ENCODE assay signal across 18 mouse cellular contexts in the genomic region with DNA sequence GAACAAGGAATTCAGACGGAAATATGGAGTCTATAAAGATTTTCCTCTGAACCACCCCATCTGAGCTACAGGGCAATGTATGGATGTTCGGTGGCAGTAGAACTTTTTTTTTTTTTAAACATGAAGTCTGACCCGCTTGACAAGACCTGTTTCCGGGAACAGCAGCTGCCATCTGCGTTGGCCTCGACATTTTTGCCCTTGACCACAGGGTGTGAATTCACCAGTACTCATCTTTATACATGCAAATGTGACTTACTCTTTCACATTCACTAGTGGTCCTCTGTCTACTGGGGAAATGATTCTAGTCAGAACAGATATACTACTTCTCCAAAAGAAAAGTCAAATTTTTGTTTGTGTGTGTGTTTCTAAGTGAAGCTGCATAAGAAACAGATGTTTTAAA. TPM values are rescaled to one million over a fixed set of nuclear protein-coding genes. Genes with fewer than 3 reads are reported as not detected.
A peak's percentile ranks its signal among the peaks of the same experiment; 100 is the strongest.
DNase-seq lines count a peak whose midpoint lies in the region; ATAC-seq lines count a peak whose summit lies in the region.
"Had no signal": no experiment of that assay in that cellular context is flagged by ENCODE, and none has a peak within 500 bp of the region (broad histone marks: within the 10 kb centered on the region; RNA-seq: fewer than 3 reads in every experiment).

No protein-coding gene starts in this region.

- no peaks in the 10 kb centered on the region for H3K9me3 ChIP-seq in forebrain, embryonic 11.5 days (ENCODE audit: control insufficient read depth, low read length)
- H3K9me3 ChIP-seq in forebrain, embryonic 10.5 days = no peaks in the 10 kb centered on the region
- H3K9me3 ChIP-seq in forebrain, embryonic 16.5 days (ENCODE audit: control insufficient read depth, low read length) = no peaks in the 10 kb centered on the region
- H3K9me3 ChIP-seq in midbrain, embryonic 12.5 days = no peaks in the 10 kb centered on the region
- no peaks in the 10 kb centered on the region for H3K9me3 ChIP-seq in liver, embryonic 11.5 days (ENCODE audit: control insufficient read depth, low read length)
- H3K9me3 ChIP-seq: liver, embryonic 15.5 days had no signal

- no peak overlapping the region for H3K9ac ChIP-seq in forebrain, embryonic 11.5 days (ENCODE audit: low read length)
- peak overlapping the region; percentile 43 for H3K9ac ChIP-seq in forebrain, embryonic 16.5 days (replicated peaks; ENCODE audit: low read depth, low read length)
- H3K9ac ChIP-seq in midbrain, embryonic 12.5 days (replicated peaks) = no peak overlapping the region
- no peak overlapping the region for H3K9ac ChIP-seq in liver, embryonic 11.5 days (ENCODE audit: low read depth, low read length)
- H3K9ac ChIP-seq: liver, embryonic 15.5 days had no signal

- H3K27ac ChIP-seq in forebrain, embryonic 11.5 days (ENCODE audit: low read depth, low read length) = no peak overlapping the region
- H3K27ac ChIP-seq in forebrain, embryonic 10.5 days = no peak overlapping the region
- H3K27ac ChIP-seq in forebrain, embryonic 16.5 days (ENCODE audit: low read length) = peak overlapping the region; percentile 23; the same call in 1 of the 2 replicates
- H3K27ac ChIP-seq in midbrain, embryonic 12.5 days (replicated peaks) = no peak overlapping the region
- H3K27ac ChIP-seq in liver, embryonic 11.5 days (ENCODE audit: low read depth, low read length) = no peak overlapping the region
- H3K27ac ChIP-seq: liver, embryonic 15.5 days had no signal

- WGBS in forebrain, embryonic 11.5 days = 7% methylated on average over 6 of the region's 6 CpGs
- WGBS in forebrain, embryonic 10.5 days = 10% methylated on average over 6 of the region's 6 CpGs
- WGBS in forebrain, embryonic 16.5 days = 11% methylated on average over 6 of the region's 6 CpGs
- 3% methylated on average over 6 of the region's 6 CpGs for WGBS in midbrain, embryonic 12.5 days
- 19% methylated on average over 6 of the region's 6 CpGs for WGBS in liver, embryonic 11.5 days

- peaks cover 57% of the 10 kb centered on the region for H3K27me3 ChIP-seq in forebrain, embryonic 11.5 days (ENCODE audit: control insufficient read depth, insufficient read depth, low read length)
- H3K27me3 ChIP-seq in forebrain, embryonic 10.5 days (ENCODE audit: poor library complexity, severe bottlenecking) = peaks cover 86% of the 10 kb centered on the region
- no peaks in the 10 kb centered on the region for H3K27me3 ChIP-seq in forebrain, embryonic 16.5 days (replicated peaks; ENCODE audit: control insufficient read depth, insufficient read depth, low read length)
- peaks cover 71% of the 10 kb centered on the region for H3K27me3 ChIP-seq in midbrain, embryonic 12.5 days
- H3K27me3 ChIP-seq in liver, embryonic 11.5 days (replicated peaks; ENCODE audit: control insufficient read depth, insufficient read depth, low read length) = peaks cover 80% of the 10 kb centered on the region

- no peak overlapping the region for H3K4me3 ChIP-seq in forebrain, embryonic 11.5 days (ENCODE audit: low read depth, low read length)
- no peak overlapping the region for H3K4me3 ChIP-seq in forebrain, embryonic 10.5 days
- peak overlapping the region; percentile 91 for H3K4me3 ChIP-seq in forebrain, embryonic 16.5 days (replicated peaks; ENCODE audit: low read length)
- peak overlapping the region; percentile 30 for H3K4me3 ChIP-seq in midbrain, embryonic 12.5 days
- H3K4me3 ChIP-seq in liver, embryonic 11.5 days (ENCODE audit: low read depth, low read length) = no peak overlapping the region
- H3K4me3 ChIP-seq: liver, embryonic 15.5 days had no signal

- H3K4me2 ChIP-seq in forebrain, embryonic 11.5 days (ENCODE audit: low read depth, low read length, severe bottlenecking) = peak overlapping the region; percentile 28; the same call in 1 of the 2 replicates
- H3K4me2 ChIP-seq in forebrain, embryonic 16.5 days (ENCODE audit: low read length) = peak overlapping the region; percentile 64
- peak overlapping the region; percentile 79 for H3K4me2 ChIP-seq in midbrain, embryonic 12.5 days (replicated peaks)
- H3K4me2 ChIP-seq in liver, embryonic 11.5 days = no peak overlapping the region
- H3K4me2 ChIP-seq: liver, embryonic 15.5 days had no signal

- no peak for DNase-seq in forebrain, embryonic 11.5 days (ENCODE audit: low spot score)
- DNase-seq in forebrain, embryonic 10.5 days (ENCODE audit: extremely low spot score, low spot score) = no peak
- no peak for DNase-seq in frontal cortex, adult 2 months (ENCODE audit: extremely low spot score in 1 of 2, low spot score in 1 of 2)
- DNase-seq in testis, postnatal 14 days (ENCODE audit: low spot score) = no peak
- DNase-seq in liver, embryonic 11.5 days (ENCODE audit: low spot score) = no peak
- DNase-seq: cerebellum, adult 11-12 months; right cerebral cortex, postnatal 4 days; thymus, postnatal 14 days had no signal

- no peak for ATAC-seq in forebrain, embryonic 11.5 days (replicated peaks; ENCODE audit: low FRiP score)
- no peak for ATAC-seq in forebrain, embryonic 16.5 days
- no peak for ATAC-seq in midbrain, embryonic 12.5 days (ENCODE audit: low FRiP score, low read depth)
- ATAC-seq in liver, embryonic 11.5 days (replicated peaks; ENCODE audit: low FRiP score) = no peak
- no peak for ATAC-seq in erythroid progenitor cell, adult 5-6 weeks (replicated peaks; ENCODE audit: low FRiP score, poor library complexity, severe bottlenecking)
- ATAC-seq: activated CD4-positive, CD25-positive, alpha-beta regulatory T cell, adult 4 months; intestine, postnatal 0 days had no signal

- peaks cover 6% of the 10 kb centered on the region; the same call in 1 of the 2 replicates for H3K4me1 ChIP-seq in forebrain, embryonic 11.5 days (replicated peaks; ENCODE audit: control insufficient read depth, insufficient read depth, low read length)
- peaks cover 44% of the 10 kb centered on the region for H3K4me1 ChIP-seq in forebrain, embryonic 10.5 days
- peaks cover 38% of the 10 kb centered on the region for H3K4me1 ChIP-seq in forebrain, embryonic 16.5 days (replicated peaks; ENCODE audit: control insufficient read depth, insufficient read depth, low read length)
- peaks cover 36% of the 10 kb centered on the region for H3K4me1 ChIP-seq in midbrain, embryonic 12.5 days
- H3K4me1 ChIP-seq in liver, embryonic 11.5 days (replicated peaks; ENCODE audit: control insufficient read depth, insufficient read depth, low read length) = peaks cover 21% of the 10 kb centered on the region

- no peaks in the 10 kb centered on the region for H3K36me3 ChIP-seq in forebrain, embryonic 11.5 days (ENCODE audit: control insufficient read depth, insufficient read depth, low read length)
- H3K36me3 ChIP-seq in forebrain, embryonic 10.5 days (replicated peaks) = no peaks in the 10 kb centered on the region
- no peaks in the 10 kb centered on the region for H3K36me3 ChIP-seq in forebrain, embryonic 16.5 days (ENCODE audit: control insufficient read depth, insufficient read depth)
- no peaks in the 10 kb centered on the region for H3K36me3 ChIP-seq in midbrain, embryonic 12.5 days
- H3K36me3 ChIP-seq in liver, embryonic 11.5 days (ENCODE audit: control insufficient read depth, insufficient read depth, low read length) = no peaks in the 10 kb centered on the region
- H3K36me3 ChIP-seq: liver, embryonic 15.5 days had no signal

RNA-seq across cellular contexts. Expression of a gene that starts 4.1 kb away (rescaled TPM):
- 5.0 and 8.7 TPM in 2 replicates for polyA plus RNA-seq in forebrain, embryonic 11.5 days (2014; fragmentation: Nextera tagmentation; extraction: Ambion mirVana)
- 1.6 and 1.8 TPM in 2 replicates for polyA plus RNA-seq in forebrain, embryonic 10.5 days (2016; fragmentation: Nextera tagmentation; extraction: Ambion mirVana)
- 9.1 and 11.8 TPM in 2 replicates for polyA plus RNA-seq in forebrain, embryonic 16.5 days (2015; fragmentation: Nextera tagmentation; extraction: Ambion mirVana)
- 12.2 and 12.8 TPM in 2 replicates for polyA plus RNA-seq in midbrain, embryonic 12.5 days (2016; fragmentation: Nextera tagmentation; extraction: Ambion mirVana)
- 6.4 and 8.0 TPM in 2 replicates for polyA plus RNA-seq in frontal cortex, adult 2 months (2012; rRNA removed)
- not detected in 2 replicates for polyA plus RNA-seq in liver, embryonic 11.5 days (2014; fragmentation: Nextera tagmentation; extraction: Ambion mirVana)
- 1.3 TPM in 1 of 2 replicates, not detected in the other for total RNA-seq in erythroid progenitor cell, adult 5-6 weeks (2015; ENCODE audit: low replicate concordance)
- not detected in 2 replicates for total RNA-seq in erythroid progenitor cell, adult 5-6 weeks (2017; ENCODE audit: low replicate concordance)
- total RNA-seq: gastrocnemius, adult 18-20 months; heart, adult 8-10 months; heart, postnatal 25 days; MEL had no signal
- polyA plus RNA-seq: activated CD4-positive, CD25-positive, alpha-beta regulatory T cell, adult 4 months; liver, embryonic 15.5 days had no signal

Comparison
In these comparisons a context has a peak if more than half of its experiments do, and no peak if none do; other contexts are left out.
1. H3K4me3 ChIP-seq: peak in forebrain, embryonic 16.5 days (single experiment) and midbrain, embryonic 12.5 days (single experiment); none in forebrain, embryonic 11.5 days (single experiment), forebrain, embryonic 10.5 days (single experiment) and liver, embryonic 11.5 days (single experiment).